Mouse (Mus musculus) embryo, embryonic 9.5 days (tissue): ENCODE results near the gene Ssr1.

ENCODE experiments used
- DNase-seq: peaks from one replicate; pipeline ENCODE4 v3.0.0-alpha.2; 2017; ENCODE audit errors: extremely low spot score

The Ssr1 gene

GRCm38 (mm10) chr13:37945392-37945791, 48.6 kb downstream of the Ssr1 start:
- no peak for DNase-seq

DNA sequence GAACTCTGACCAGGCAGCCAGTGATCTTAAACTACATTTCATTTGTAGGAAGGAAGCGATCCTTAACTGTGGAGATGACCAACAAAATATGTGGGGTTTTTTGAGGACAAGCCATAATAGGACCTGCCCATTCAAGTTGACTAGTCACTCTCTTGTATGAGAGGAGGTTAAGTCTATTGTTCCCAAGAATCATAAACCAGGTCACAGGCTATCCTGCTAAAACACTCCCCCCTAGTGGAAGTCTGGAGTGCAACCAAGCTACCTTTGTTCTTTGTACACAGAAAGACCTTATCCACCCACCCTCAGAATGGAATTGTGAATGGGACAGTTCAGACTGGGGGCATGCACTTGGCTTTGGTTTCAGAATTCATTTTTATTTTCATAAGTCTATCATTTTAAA, 49.7 kb downstream of the Ssr1 start:
- peak; percentile 39 for DNase-seq

DNA sequence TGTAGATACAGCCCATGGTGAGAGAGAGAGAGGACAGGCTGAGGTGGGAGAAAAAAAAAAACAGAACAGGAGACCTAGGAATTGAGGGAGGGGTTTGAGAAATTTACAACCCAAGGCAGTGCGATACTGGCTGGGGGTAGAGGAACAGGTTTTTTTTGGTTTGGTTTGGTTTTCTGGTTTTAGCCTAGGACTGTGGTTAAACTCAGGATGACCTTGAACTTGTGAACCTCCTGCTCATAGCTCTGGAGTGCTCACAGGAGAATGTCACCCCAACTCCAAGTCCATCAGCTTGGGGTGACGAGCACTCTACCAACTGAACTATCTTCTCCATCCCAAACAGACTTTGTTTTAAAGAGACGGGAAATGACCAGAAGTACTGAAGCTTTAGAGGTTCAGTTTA, 50.6 kb downstream of the Ssr1 start:
- DNase-seq = no peak

DNA sequence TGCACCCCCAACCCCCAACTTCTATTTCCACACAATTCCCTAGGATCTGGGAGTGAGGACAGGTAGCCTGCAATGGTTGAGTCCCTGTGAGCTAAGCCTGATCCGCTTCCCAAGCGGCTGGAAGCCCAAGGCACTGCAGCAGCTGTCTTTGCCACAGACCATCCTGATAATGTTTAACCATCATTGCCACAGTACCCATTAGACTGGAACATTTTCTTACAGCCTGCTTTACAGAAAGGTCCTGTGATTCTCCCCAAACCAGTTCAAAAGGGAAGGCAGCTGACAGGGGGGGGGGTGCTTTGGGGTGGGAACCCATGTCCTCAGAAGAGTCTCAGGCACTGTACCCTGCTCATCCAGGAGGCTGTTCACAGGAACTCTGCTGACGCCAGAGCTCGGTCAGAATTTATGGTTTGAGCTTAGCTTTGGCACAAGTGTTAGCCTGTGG, 51.1 kb downstream of the Ssr1 start:
- no peak for DNase-seq

GRCm38 (mm10) chr13:37941950-37942886, 51.8 kb downstream of the Ssr1 start:
- DNase-seq = no peak

- DNase-seq = no peak
Observed at GRCm38 (mm10) chr13:37941138-37941645, 52.8 kb downstream of the Ssr1 start.

DNA sequence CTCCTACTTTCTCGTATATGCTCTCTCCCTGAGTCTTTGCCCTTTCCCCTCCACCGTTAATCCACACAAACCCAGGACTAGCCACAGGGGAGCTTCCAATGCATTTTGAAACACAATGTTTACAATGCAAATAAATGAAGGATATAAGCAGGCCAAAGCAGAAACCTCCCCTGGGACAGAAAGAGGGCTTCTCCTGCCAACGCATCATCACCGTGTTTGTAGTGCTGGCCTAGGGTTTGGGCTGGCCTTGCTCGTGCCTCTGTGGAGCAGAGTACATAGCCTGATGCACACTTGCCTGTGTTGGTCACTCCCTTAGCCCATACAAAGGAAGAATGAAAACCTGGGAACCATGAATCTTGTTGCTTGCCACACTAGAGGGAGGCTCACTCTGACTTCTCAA, 53.4 kb downstream of the Ssr1 start:
- no peak for DNase-seq

DNA sequence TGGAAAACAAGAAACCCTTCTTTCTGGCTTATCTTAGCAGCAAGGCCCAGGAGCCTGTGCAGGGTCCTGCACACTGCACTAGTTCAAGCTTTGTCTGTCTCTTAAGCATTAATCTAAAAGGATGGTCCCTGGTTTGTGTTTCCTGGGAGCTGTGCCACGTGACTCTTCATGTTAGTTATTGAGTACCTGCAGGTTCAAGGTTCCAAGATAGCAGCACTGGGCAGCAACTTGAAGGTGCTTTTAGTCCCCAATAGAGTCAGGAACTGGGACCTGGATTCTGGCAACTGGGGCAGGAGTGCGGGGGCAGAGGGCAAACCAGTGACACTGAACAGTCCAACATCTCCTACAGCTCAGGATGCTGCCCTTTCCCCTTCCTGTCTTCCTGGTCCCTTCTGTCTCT, 53.9 kb downstream of the Ssr1 start:
- no peak for DNase-seq

DNA sequence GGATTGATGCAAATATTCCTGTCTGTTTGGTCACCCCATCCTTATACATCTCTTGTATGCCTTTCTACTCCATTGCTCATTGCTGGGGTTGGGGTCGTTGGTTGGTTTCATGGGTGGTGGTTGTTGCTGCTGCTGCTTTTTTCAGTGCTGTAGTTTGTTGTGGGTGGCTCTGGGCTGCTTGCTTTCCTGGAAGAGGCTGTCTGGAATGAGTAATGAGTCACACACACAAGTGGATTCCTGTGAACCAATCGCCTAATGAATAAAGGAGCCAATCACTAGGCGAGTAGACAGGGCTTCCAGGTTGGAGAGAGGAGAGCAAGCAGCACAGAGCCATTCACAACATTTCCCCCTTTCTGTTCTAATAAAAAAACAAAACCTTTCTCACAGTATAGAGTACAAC, 57.7 kb downstream of the Ssr1 start:
- no peak for DNase-seq

DNA sequence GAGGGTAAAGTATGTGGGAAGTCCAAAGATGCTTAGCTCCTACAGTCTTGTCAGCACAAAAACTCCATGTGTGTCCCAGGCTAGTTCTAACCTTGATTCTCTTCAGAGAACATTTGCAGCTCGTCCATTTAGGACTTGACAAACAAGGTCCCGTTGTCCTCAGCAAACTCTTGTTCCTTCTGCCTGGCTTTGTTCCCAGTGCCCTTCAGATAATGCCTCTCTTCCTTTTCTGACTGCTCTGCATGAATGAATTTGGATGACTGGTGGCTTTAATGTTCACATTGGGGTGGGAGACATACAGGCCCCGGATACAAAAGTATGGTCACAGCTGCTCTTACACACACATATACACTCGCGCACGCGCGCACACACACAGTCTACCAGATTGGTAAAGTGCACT, 59.1 kb downstream of the Ssr1 start:
- no peak for DNase-seq

- DNase-seq = no peak
Observed at GRCm38 (mm10) chr13:37934075-37934474, 59.9 kb downstream of the Ssr1 start.

DNA sequence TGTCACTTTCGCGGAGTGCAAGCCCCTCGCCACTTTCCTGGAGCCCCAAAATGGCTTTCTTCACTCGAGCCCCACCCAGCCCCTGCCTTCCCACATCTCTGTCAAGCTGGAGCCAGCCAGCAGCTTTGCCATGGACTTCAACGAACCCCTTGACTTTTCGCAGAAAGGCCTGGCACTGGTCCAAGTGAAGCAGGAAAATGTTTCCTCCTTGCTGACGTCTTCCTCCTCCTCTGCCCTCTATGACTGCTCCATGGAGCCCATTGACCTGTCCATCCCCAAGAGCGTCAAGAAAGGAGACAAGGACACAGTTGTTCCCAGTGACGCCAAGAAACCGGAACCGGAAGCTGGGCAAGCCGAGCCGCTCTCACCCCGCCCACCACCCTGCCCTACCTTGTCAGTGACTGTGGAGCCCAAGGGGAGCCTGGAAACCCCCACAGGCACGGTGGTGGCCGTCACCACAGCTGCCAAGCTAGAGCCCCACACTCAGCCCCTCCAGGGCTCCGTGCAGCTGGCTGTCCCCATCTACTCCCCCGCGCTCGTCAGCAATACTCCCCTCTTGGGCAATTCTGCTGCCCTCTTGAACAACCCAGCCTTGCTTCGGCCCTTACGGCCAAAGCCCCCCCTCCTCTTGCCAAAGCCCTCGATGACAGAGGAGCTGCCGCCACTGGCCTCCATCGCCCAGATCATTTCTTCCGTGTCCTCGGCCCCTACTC, 62.7 kb downstream of the Ssr1 start:
- no peak for DNase-seq

GRCm38 (mm10) chr13:37930621-37931020, 63.4 kb downstream of the Ssr1 start:
- no peak for DNase-seq

GRCm38 (mm10) chr13:37930091-37930490, 63.9 kb downstream of the Ssr1 start:
- DNase-seq = no peak

GRCm38 (mm10) chr13:37929532-37929931, 64.5 kb downstream of the Ssr1 start:
- DNase-seq = no peak

GRCm38 (mm10) chr13:37926394-37926793, 67.6 kb downstream of the Ssr1 start:
- no peak for DNase-seq

GRCm38 (mm10) chr13:37924461-37924948, 69.5 kb downstream of the Ssr1 start:
- no peak for DNase-seq

DNA sequence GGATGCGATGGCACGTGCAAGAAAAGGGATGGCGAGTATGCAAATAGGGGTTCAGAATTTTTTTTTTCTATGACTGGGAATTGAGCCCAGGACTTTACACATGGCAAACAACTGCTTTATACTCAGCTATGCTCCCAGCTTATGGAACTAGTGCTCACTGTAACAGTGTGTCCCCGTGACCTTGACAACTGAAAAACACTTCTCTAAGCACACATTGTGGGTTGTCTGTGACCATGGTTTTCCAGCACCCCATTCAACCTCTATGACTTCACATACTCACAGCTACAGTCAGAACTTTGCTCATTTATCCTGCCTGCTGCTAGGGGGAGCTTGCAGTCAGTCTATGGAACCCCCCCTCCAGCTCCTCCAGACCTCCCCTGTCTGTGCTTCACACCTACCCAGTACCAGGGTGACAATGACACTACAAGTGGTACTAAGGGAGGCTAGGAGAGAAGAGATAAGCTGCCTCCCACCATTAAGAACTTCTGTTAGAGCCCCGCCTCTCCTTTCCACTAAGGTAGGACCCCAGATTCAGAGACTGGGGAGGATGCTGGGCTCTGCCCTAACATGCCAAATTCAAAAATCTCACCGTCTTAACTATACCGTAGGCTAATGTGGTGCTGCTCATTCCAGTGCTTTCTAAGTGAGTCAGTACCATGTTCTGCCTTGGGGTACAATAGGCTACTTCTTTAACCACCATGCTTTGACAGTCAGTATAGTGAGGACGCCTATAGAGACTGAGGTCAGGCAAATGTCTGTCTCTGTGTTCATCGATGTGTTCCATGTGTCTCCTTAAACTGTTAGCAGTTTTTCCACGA, 70.2 kb downstream of the Ssr1 start:
- no peak for DNase-seq

DNA sequence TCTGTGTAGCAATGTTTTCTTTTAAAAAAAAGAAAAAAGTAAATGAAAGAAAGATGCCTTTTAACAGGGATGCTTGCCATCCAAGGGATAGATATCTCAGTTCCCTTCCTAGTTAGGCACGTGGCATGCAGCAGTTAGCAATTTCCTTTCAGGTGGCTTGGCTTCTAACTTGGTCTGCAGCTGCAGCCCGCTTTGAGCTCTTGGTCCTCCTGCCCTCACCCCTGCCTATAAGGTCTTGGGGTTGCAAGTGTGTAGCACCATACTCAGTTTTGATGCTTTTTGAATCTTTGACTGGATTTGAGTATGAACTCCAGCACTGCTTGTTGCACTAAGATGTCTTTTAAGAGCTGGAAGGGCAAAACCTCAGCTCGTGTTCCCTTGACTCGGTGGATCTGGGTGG, 70.9 kb downstream of the Ssr1 start:
- no peak for DNase-seq

DNA sequence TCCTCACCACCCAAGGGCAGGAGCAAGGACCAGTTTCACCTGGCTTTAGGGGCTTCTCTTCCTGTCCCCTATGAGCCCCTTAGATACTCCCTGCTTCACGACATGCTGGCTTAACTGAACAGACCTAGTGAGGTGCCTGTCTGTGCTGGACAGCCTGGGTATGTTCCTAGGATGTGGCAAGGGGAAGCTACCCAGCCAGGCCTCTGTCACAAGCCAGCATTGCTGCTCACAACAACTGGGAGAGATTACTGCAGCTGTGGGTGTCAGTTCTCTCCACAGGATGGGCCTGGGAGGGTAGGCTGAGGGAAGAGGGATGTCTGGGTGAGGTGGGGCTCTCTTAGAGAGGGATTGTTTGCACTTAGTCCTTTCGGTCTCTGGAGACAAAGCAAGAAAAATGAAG, 73.3 kb downstream of the Ssr1 start:
- DNase-seq = no peak

GRCm38 (mm10) chr13:37919711-37920277, 74.2 kb downstream of the Ssr1 start:
- no peak for DNase-seq
